Mouse (Mus musculus) neural tube, embryonic 11.5 days (tissue): ENCODE measurements at regions not wholly inside any gene's neighbourhood (a gene's known extent, or its start where the extent isn't known, plus 50 kb on each side); places are given as distances from the start of the nearest gene placed in this dataset.

Source experiments
- ATAC-seq: fragments of 200-750 bp; cut with Nextera tagmentation; 2 replicates; pipeline ENCODE4 v1.8.0; 2017; ENCODE audit warnings: moderate number of reproducible peaks, mild to moderate bottlenecking, moderate TSS enrichment, moderate library complexity; ENCODE audit not compliant: insufficient read depth, low FRiP score, low TSS enrichment
- DNase-seq: peaks from one replicate; pipeline ENCODE4 v3.0.0-alpha.2; 2015; ENCODE audit warnings: low spot score
- H3K27ac ChIP-seq: fragments of 300-500 bp; sonication (generic); 2 replicates; pipeline ENCODE4 v1.5.1; 2014; ENCODE audit warnings: low read depth, mild to moderate bottlenecking, low read length
- H3K27me3 ChIP-seq: fragments of 300-500 bp; sonication (generic); 2 replicates; pipeline ENCODE4 v1.6.1; 2014; ENCODE audit warnings: mild to moderate bottlenecking, low read length, mixed read lengths; ENCODE audit not compliant: control insufficient read depth, insufficient read depth
- H3K36me3 ChIP-seq: fragments of 300-500 bp; sonication (generic); 2 replicates; pipeline ENCODE4 v1.6.1; 2014; ENCODE audit warnings: mild to moderate bottlenecking, low read length, moderate library complexity, mixed read lengths; ENCODE audit not compliant: control insufficient read depth, insufficient read depth
- H3K4me1 ChIP-seq: fragments of 300-500 bp; sonication (generic); 2 replicates; pipeline ENCODE4 v1.6.1; 2014; ENCODE audit warnings: low read length, mixed read lengths; ENCODE audit not compliant: control insufficient read depth, insufficient read depth
- H3K4me2 ChIP-seq: fragments of 300-500 bp; sonication (generic); 2 replicates; pipeline ENCODE4 v1.6.1; 2014; ENCODE audit warnings: low read depth, mild to moderate bottlenecking, moderate library complexity
- H3K4me3 ChIP-seq: fragments of 300-500 bp; sonication (generic); 2 replicates; pipeline ENCODE4 v1.5.1; 2014; ENCODE audit warnings: low read depth, low read length
- H3K9ac ChIP-seq: fragments of 300-500 bp; sonication (generic); 2 replicates; pipeline ENCODE4 v1.6.1; 2014; ENCODE audit warnings: mild to moderate bottlenecking, low read length
- H3K9me3 ChIP-seq: fragments of 300-500 bp; sonication (generic); 2 replicates; pipeline ENCODE4 v1.6.1; 2016; ENCODE audit warnings: low read length; ENCODE audit not compliant: control insufficient read depth
- WGBS: fragments of 180-500 bp; shearing (Covaris S2); extraction: QIAGEN DNeasy Blood & Tissue Kit; methylation state at CpG from one replicate; pipeline ENCODE4 v1.1.7; 2014; 5-methylcytosine and 5-hydroxymethylcytosine counted together

DNA sequence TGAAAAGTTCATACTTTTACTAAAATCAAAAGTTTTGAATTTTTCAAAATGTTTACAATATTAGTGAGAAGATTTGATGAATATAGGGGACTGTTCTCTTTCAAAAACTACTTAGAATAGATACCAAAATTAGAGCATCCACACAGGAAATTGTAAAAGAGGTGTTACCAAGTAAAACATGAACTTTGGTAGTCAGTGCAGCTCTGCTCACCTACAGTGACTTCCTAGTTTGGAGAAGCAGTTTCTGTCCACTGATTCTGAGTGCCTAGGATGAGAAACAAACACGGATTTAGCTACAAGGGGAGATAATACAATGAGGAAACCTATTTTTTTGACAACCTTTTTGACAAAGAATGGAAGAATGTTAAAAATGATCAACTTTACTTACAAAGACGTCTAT lies 457.9 kb upstream of the Mef2c start:
- ATAC-seq, result no peak
- no peak overlapping the region for H3K4me3 ChIP-seq
- H3K27ac ChIP-seq, result no peak overlapping the region
- H3K36me3 ChIP-seq, result no peaks in the 10 kb centered on the region
- H3K27me3 ChIP-seq, result no peaks in the 10 kb centered on the region
- 74% methylated on average over 2 of the region's 2 CpGs for whole genome bisulfite sequencing
- H3K4me2 ChIP-seq, result no peak overlapping the region
- no peaks in the 10 kb centered on the region for H3K9me3 ChIP-seq
- DNase-seq, result no peak
- no peak overlapping the region for H3K9ac ChIP-seq
- H3K4me1 ChIP-seq, result no peaks in the 10 kb centered on the region

DNA sequence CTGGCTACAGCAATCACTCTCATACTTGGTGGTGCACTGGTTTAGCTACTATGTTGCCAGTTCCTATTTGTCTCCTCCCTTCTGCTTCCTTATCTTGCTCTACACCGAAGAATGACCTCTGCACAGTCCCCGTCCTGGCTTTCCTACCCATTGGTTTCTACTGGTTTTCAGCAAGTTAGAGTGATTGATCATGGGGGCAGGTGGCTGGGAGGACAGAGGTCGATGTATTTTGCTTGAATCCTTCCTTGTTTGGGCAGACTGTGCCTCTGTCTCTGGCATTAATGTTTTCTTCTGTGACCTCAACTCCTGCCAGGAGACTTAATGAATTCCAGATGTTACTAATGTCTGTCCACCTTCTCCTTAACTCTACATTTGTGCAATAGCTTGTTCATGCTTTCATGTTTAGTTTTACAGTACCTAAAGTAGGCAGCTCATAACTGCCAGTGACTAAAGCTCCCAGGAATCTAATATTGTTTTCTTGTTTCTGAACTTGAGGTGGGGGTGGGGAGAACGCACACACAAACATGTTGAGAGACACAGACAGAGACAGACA lies 457.2 kb upstream of the Mef2c start:
- Histone ChIP-seq H3K27ac (no peak overlapping the region), H3K9me3 (no peaks in the 10 kb centered on the region), H3K4me3 (no peak overlapping the region), H3K9ac (no peak overlapping the region), H3K27me3 (no peaks in the 10 kb centered on the region), H3K4me2 (no peak overlapping the region), H3K36me3 (no peaks in the 10 kb centered on the region), H3K4me1 (no peaks in the 10 kb centered on the region)
- WGBS, result 67% methylated on average over 4 of the region's 4 CpGs
- ATAC-seq, result no peak
- DNase-seq, result peak; percentile 12

GRCm38 (mm10) chr13:83055865-83056264 lies 448.0 kb upstream of the Mef2c start:
- ATAC-seq, result no peak
- no peak overlapping the region for H3K4me3 ChIP-seq

GRCm38 (mm10) chr13:83056415-83056814 lies 447.4 kb upstream of the Mef2c start:
- Histone ChIP-seq H3K4me3 (no peak overlapping the region), H3K27ac (no peak overlapping the region), H3K4me1 (no peaks in the 10 kb centered on the region), H3K4me2 (no peak overlapping the region), H3K36me3 (no peaks in the 10 kb centered on the region), H3K9ac (no peak overlapping the region), H3K27me3 (no peaks in the 10 kb centered on the region), H3K9me3 (no peaks in the 10 kb centered on the region)
- ATAC-seq, result no peak
- 87% methylated on average over 2 of the region's 2 CpGs for WGBS
- DNase-seq, result no peak

More at GRCm38 (mm10) chr13:83055865-83056264, 448.0 kb upstream of the Mef2c start:
- H3K27me3 ChIP-seq, result no peaks in the 10 kb centered on the region
- no peaks in the 10 kb centered on the region for H3K36me3 ChIP-seq
- no peak overlapping the region for H3K9ac ChIP-seq
- no peaks in the 10 kb centered on the region for H3K9me3 ChIP-seq
- H3K4me1 ChIP-seq, result no peaks in the 10 kb centered on the region
- no peak overlapping the region for H3K4me2 ChIP-seq
- no peak overlapping the region for H3K27ac ChIP-seq
- 66% methylated on average over 2 of the region's 2 CpGs for WGBS
- DNase-seq, result no peak

DNA sequence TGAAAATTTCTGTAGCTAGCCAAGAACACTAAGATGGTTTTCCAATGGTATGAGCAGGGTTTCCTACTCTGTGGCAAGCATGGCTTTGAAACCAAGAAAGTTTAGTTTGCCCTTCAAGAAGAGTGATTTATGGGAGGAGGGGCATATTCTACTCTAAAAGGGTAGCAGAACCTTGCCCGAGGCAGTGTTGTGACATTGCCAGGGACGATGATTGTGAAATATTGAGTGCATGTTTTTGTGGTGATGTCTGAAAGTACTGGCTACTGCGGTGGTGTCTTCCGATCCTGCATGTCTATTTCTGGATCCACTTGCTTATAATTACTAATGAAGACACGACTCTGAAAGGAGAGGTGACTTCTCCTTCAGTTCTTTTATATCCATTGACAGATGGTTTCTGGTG lies 439.1 kb upstream of the Mef2c start:
- DNase-seq (no peak), ATAC-seq (no peak)
- no peaks in the 10 kb centered on the region for H3K27me3 ChIP-seq
- no peak overlapping the region for H3K9ac ChIP-seq
- H3K27ac ChIP-seq, result no peak overlapping the region
- H3K36me3 ChIP-seq, result no peaks in the 10 kb centered on the region
- 81% methylated on average over 5 of the region's 5 CpGs for WGBS
- H3K4me1 ChIP-seq, result no peaks in the 10 kb centered on the region
- no peak overlapping the region for H3K4me3 ChIP-seq
- no peak overlapping the region for H3K4me2 ChIP-seq
- no peaks in the 10 kb centered on the region for H3K9me3 ChIP-seq

DNA sequence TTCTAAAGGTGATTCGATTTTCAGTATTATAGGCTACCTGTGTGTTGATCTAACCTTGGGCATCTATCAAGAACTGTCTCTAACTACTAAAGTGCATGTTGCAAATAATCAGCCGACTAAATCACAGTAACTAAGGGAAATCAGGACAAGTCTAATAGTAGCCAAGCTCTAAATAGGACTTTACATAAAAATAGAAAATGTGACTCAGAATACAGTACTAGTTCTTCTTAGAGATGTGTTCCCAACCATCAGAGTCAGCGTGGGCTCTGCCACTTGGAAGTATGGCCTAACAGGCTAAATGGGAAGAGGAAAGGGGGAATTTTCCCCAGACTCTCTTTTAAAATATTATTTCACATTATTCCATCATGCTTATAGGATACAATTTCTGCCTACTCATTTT lies 438.6 kb upstream of the Mef2c start:
- H3K4me1 ChIP-seq, result no peaks in the 10 kb centered on the region
- H3K9ac ChIP-seq, result no peak overlapping the region
- no peak overlapping the region for H3K27ac ChIP-seq
- 95% methylated on average over 3 of the region's 3 CpGs for WGBS
- no peak overlapping the region for H3K4me3 ChIP-seq
- no peaks in the 10 kb centered on the region for H3K9me3 ChIP-seq
- no peak for ATAC-seq
- H3K27me3 ChIP-seq, result no peaks in the 10 kb centered on the region
- H3K4me2 ChIP-seq, result no peak overlapping the region
- no peaks in the 10 kb centered on the region for H3K36me3 ChIP-seq
- DNase-seq, result no peak

GRCm38 (mm10) chr13:83066115-83066753 lies 437.6 kb upstream of the Mef2c start:
- no peak for DNase-seq
- H3K4me2 ChIP-seq, result no peak overlapping the region
- no peak overlapping the region for H3K4me3 ChIP-seq
- no peaks in the 10 kb centered on the region for H3K9me3 ChIP-seq
- no peaks in the 10 kb centered on the region for H3K36me3 ChIP-seq
- no peak overlapping the region for H3K9ac ChIP-seq
- no peak for ATAC-seq
- WGBS, result 81% methylated on average over 8 of the region's 8 CpGs
- no peaks in the 10 kb centered on the region for H3K27me3 ChIP-seq
- H3K27ac ChIP-seq, result no peak overlapping the region
- H3K4me1 ChIP-seq, result no peaks in the 10 kb centered on the region

DNA sequence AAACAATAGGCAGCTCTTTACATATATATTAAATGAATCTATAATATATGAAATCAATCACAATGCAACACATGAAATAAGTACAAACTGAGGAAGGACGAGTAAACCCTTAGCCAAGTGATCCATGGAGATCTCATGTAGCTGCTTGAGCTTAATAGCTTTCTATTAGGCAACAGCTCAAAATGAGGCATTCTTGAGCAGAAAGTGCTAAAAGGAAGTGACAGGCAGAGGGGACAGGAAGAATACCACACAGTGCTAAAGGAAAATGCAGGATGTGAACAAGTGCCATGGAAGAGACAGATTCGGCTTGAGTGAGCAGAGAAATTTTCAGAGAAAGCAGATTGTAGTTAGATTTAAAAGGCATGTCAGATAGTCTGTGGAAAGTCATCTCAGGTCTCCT lies 436.3 kb upstream of the Mef2c start:
- no peak overlapping the region for H3K4me2 ChIP-seq
- no peaks in the 10 kb centered on the region for H3K9me3 ChIP-seq
- no peak overlapping the region for H3K9ac ChIP-seq
- no peak for DNase-seq
- no peaks in the 10 kb centered on the region for H3K4me1 ChIP-seq
- 79% methylated on average over 2 of the region's 2 CpGs for WGBS
- no peaks in the 10 kb centered on the region for H3K27me3 ChIP-seq
- no peak overlapping the region for H3K27ac ChIP-seq
- H3K4me3 ChIP-seq, result no peak overlapping the region
- H3K36me3 ChIP-seq, result no peaks in the 10 kb centered on the region
- no peak for ATAC-seq

DNA sequence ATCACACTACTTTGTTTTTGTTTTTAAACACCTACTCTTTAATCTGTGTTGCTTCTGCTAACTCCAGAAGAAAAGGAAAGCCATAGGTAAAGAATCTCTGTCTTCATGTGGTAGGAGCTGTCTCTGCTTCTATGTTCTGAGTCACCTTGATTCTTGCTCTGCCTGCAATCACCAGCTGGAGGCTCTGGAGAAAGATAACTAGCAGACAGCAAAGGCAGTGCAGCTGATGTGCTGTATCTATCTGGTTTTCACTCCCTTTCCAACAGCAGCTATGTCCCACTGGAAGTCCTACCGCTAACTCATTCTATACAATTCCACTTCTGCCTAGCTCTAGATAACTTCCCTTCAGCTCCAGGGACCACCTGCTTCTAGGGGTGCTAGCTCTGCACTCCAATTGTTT lies 435.2 kb upstream of the Mef2c start:
- Histone ChIP-seq H3K4me2 (no peak overlapping the region), H3K4me1 (no peaks in the 10 kb centered on the region), H3K36me3 (no peaks in the 10 kb centered on the region), H3K9me3 (no peaks in the 10 kb centered on the region), H3K27ac (no peak overlapping the region), H3K27me3 (no peaks in the 10 kb centered on the region), H3K9ac (no peak overlapping the region), H3K4me3 (no peak overlapping the region)
- ATAC-seq (no peak), DNase-seq (no peak)
- WGBS, result 82% methylated on average over 1 of the region's 1 CpGs
